Mouse (Mus musculus): ENCODE results near the gene Rad51b. TPM values are rescaled to one million over a fixed set of nuclear protein-coding genes. Genes with fewer than 3 reads are reported as not detected.
A peak's percentile ranks its signal among the peaks of the same experiment; 100 is the strongest.

Gene Rad51b
- 1.4 and 2.4 TPM in 2 replicates for polyA plus RNA-seq (2015; fragmentation: Nextera tagmentation; extraction: Ambion mirVana)

GRCm38 (mm10) chr12:79297121-79297576, at the start of gene Rad51b:
Gene Rad51b (plus strand): TSS chr12:79297282.
- under 1% methylated on average over 21 of the region's 21 CpGs for WGBS
- Histone ChIP-seq H3K27me3 (no peaks in the 10 kb centered on the region), H3K4me2 (peak within 1 kb of the TSS; percentile 66), H3K27ac (replicated peaks) (peak within 1 kb of the TSS; percentile 76), H3K36me3 (peaks cover 11% of the 10 kb centered on the region; the same call in 1 of the 2 replicates), H3K9ac (peak within 1 kb of the TSS; percentile 75), H3K4me1 (replicated peaks) (peaks cover 28% of the 10 kb centered on the region), H3K4me3 (peak within 1 kb of the TSS; percentile 72), H3K9me3 (no peaks in the 10 kb centered on the region)
- peak; percentile 85 for ATAC-seq (ENCODE audit: low read depth)

GRCm38 (mm10) chr12:79248110-79248509, 49.0 kb upstream of the Rad51b start:
- no peak overlapping the region for H3K4me2 ChIP-seq
- H3K9me3 ChIP-seq = no peaks in the 10 kb centered on the region
- H3K27ac ChIP-seq (replicated peaks) = no peak overlapping the region
- no peak overlapping the region for H3K9ac ChIP-seq
- H3K4me3 ChIP-seq = no peak overlapping the region
- no peak for ATAC-seq (ENCODE audit: low read depth)
- H3K4me1 ChIP-seq (replicated peaks) = no peaks in the 10 kb centered on the region
- H3K27me3 ChIP-seq = no peaks in the 10 kb centered on the region
- peaks cover 98% of the 10 kb centered on the region for H3K36me3 ChIP-seq
- 94% methylated on average over 3 of the region's 3 CpGs for WGBS

GRCm38 (mm10) chr12:79253294-79254053, 43.6 kb upstream of the Rad51b start:
- WGBS = 92% methylated on average over 9 of the region's 9 CpGs
- no peak overlapping the region for H3K27ac ChIP-seq (replicated peaks)
- H3K4me1 ChIP-seq (replicated peaks) = no peaks in the 10 kb centered on the region
- no peaks in the 10 kb centered on the region for H3K9me3 ChIP-seq
- ATAC-seq (ENCODE audit: low read depth) = no peak
- H3K27me3 ChIP-seq = no peaks in the 10 kb centered on the region
- peaks cover 94% of the 10 kb centered on the region for H3K36me3 ChIP-seq
- no peak overlapping the region for H3K4me3 ChIP-seq
- no peak overlapping the region for H3K9ac ChIP-seq
- no peak overlapping the region for H3K4me2 ChIP-seq

- no peak overlapping the region for H3K27ac ChIP-seq (replicated peaks)
- WGBS = 96% methylated on average over 10 of the region's 10 CpGs
- no peaks in the 10 kb centered on the region for H3K9me3 ChIP-seq
- no peaks in the 10 kb centered on the region for H3K27me3 ChIP-seq
- H3K9ac ChIP-seq = no peak overlapping the region
- no peak overlapping the region for H3K4me2 ChIP-seq
- H3K4me3 ChIP-seq = no peak overlapping the region
- ATAC-seq (ENCODE audit: low read depth) = no peak
- H3K36me3 ChIP-seq = peaks cover 86% of the 10 kb centered on the region
- H3K4me1 ChIP-seq (replicated peaks) = no peaks in the 10 kb centered on the region
Measured at GRCm38 (mm10) chr12:79254975-79255374, 42.1 kb upstream of the Rad51b start.

GRCm38 (mm10) chr12:79260154-79260553, 36.9 kb upstream of the Rad51b start:
- WGBS = 96% methylated on average over 2 of the region's 2 CpGs
- peaks cover 86% of the 10 kb centered on the region for H3K36me3 ChIP-seq
- H3K4me2 ChIP-seq = no peak overlapping the region
- H3K27ac ChIP-seq (replicated peaks) = no peak overlapping the region
- no peak overlapping the region for H3K4me3 ChIP-seq
- H3K9me3 ChIP-seq = no peaks in the 10 kb centered on the region
- H3K4me1 ChIP-seq (replicated peaks) = no peaks in the 10 kb centered on the region
- ATAC-seq (ENCODE audit: low read depth) = no peak
- no peak overlapping the region for H3K9ac ChIP-seq
- no peaks in the 10 kb centered on the region for H3K27me3 ChIP-seq

- Histone ChIP-seq H3K9me3 (no peaks in the 10 kb centered on the region), H3K4me2 (no peak overlapping the region), H3K27ac (replicated peaks) (no peak overlapping the region), H3K4me1 (replicated peaks) (no peaks in the 10 kb centered on the region), H3K27me3 (no peaks in the 10 kb centered on the region), H3K9ac (no peak overlapping the region), H3K36me3 (peaks cover 88% of the 10 kb centered on the region), H3K4me3 (no peak overlapping the region)
- 62% methylated on average over 5 of the region's 5 CpGs for WGBS
- no peak for ATAC-seq (ENCODE audit: low read depth)
Measured at GRCm38 (mm10) chr12:79261035-79261434, 36.0 kb upstream of the Rad51b start.

- H3K4me2 ChIP-seq = no peak overlapping the region
- 84% methylated on average over 4 of the region's 4 CpGs for WGBS
- H3K36me3 ChIP-seq = peaks cover 93% of the 10 kb centered on the region
- H3K27ac ChIP-seq (replicated peaks) = no peak overlapping the region
- no peak for ATAC-seq (ENCODE audit: low read depth)
- no peak overlapping the region for H3K9ac ChIP-seq
- no peak overlapping the region for H3K4me3 ChIP-seq
- no peaks in the 10 kb centered on the region for H3K4me1 ChIP-seq (replicated peaks)
- H3K27me3 ChIP-seq = no peaks in the 10 kb centered on the region
- H3K9me3 ChIP-seq = no peaks in the 10 kb centered on the region
Measured at GRCm38 (mm10) chr12:79272604-79273003, 24.5 kb upstream of the Rad51b start.

DNA sequence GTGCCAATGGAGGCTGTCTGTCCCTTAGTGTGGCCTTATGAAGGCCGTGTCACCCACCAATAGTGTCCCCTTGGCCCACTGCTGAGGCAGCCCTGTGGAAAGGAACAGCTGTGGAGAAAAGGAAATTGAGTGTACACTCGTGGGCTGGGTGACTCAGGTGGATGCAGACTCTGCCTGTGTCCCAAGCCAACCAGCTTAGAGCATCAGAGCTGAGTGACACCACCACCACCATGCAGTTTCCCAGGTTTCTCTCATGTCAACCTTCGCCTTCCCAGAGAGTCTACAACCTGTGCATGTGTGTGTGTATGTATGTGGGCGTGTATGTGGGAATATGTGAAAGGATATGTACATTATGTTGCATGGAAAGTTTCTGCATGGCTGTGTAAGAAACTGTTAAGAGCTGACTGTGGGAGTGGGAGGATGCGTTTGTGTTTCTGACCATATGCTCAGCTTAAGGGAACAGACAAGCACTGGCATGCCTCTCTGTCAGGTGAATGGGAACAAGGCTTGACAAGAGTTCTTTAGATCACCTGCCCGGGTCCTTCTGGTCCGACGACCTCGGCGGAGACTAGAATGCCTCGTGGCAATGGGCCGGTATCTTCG, 17.5 kb upstream of the Rad51b start:
- no peaks in the 10 kb centered on the region for H3K27me3 ChIP-seq
- H3K4me3 ChIP-seq = no peak overlapping the region
- H3K9me3 ChIP-seq = no peaks in the 10 kb centered on the region
- no peaks in the 10 kb centered on the region for H3K4me1 ChIP-seq (replicated peaks)
- 94% methylated on average over 13 of the region's 13 CpGs for WGBS
- H3K36me3 ChIP-seq = peaks cover 94% of the 10 kb centered on the region
- ATAC-seq (ENCODE audit: low read depth) = no peak
- no peak overlapping the region for H3K27ac ChIP-seq (replicated peaks)
- no peak overlapping the region for H3K4me2 ChIP-seq
- no peak overlapping the region for H3K9ac ChIP-seq

GRCm38 (mm10) chr12:79282595-79282994, 14.5 kb upstream of the Rad51b start:
- peaks cover 97% of the 10 kb centered on the region for H3K36me3 ChIP-seq
- H3K9me3 ChIP-seq = no peaks in the 10 kb centered on the region
- no peak overlapping the region for H3K9ac ChIP-seq
- H3K4me3 ChIP-seq = no peak overlapping the region
- no peaks in the 10 kb centered on the region for H3K27me3 ChIP-seq
- H3K4me1 ChIP-seq (replicated peaks) = no peaks in the 10 kb centered on the region
- no peak overlapping the region for H3K27ac ChIP-seq (replicated peaks)
- 92% methylated on average over 8 of the region's 8 CpGs for WGBS
- no peak for ATAC-seq (ENCODE audit: low read depth)
- H3K4me2 ChIP-seq = no peak overlapping the region

- WGBS = 83% methylated on average over 6 of the region's 6 CpGs
- H3K27ac ChIP-seq (replicated peaks) = no peak overlapping the region
- peaks cover 39% of the 10 kb centered on the region for H3K36me3 ChIP-seq
- no peak overlapping the region for H3K9ac ChIP-seq
- no peak for ATAC-seq (ENCODE audit: low read depth)
- no peak overlapping the region for H3K4me2 ChIP-seq
- H3K4me3 ChIP-seq = no peak overlapping the region
- H3K27me3 ChIP-seq = no peaks in the 10 kb centered on the region
- H3K4me1 ChIP-seq (replicated peaks) = peaks cover 27% of the 10 kb centered on the region
- no peaks in the 10 kb centered on the region for H3K9me3 ChIP-seq
Measured at GRCm38 (mm10) chr12:79292874-79293273, 4.2 kb upstream of the Rad51b start.

DNA sequence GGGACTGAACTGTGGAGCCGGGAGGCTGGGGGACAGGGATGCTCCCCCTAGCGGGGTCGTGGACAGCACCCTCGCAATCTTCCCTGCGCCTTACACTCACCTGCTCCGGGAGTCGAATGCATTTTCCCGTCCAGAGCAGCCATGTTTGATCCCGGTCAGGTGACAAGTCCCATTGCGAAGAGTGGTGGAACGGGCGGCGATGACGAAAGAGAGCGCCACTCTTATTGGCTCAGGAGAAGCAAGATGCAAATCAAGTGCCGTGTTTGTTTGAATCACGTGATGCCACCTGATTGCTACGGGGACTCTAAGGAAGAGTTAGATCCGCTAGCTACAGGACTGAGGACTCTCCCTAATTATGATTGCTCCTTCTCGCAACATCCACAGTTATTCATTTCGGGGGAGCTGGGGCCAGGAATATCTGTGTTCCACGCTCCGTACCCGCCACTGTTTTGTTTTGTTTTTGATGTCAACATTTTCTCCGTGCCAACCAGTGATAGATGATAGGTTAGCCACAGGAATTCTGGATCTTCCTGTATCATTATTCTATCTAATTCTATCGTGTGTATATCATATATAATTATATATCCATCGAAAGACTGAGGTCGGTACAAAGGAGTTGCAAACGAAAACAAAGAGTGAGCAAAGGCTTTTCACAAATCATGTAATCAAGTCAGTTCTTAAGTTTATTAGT, 811 bp upstream of the Rad51b start, which contains the start of gene Zfyve26:
Gene Zfyve26, minus strand, starts transcription at position 179 of the 691 bp plus-strand sequence.
- Histone ChIP-seq H3K4me3 (peak within 1 kb of the TSS; percentile 72), H3K4me1 (replicated peaks) (peaks cover 28% of the 10 kb centered on the region), H3K36me3 (peaks cover 16% of the 10 kb centered on the region), H3K9ac (peak within 1 kb of the TSS; percentile 75), H3K27ac (replicated peaks) (peak within 1 kb of the TSS; percentile 76), H3K4me2 (peak within 1 kb of the TSS; percentile 66), H3K27me3 (no peaks in the 10 kb centered on the region), H3K9me3 (no peaks in the 10 kb centered on the region)
- ATAC-seq (ENCODE audit: low read depth) = peak; percentile 96
- under 1% methylated on average over 29 of the region's 29 CpGs for WGBS
